In the genomic region with DNA sequence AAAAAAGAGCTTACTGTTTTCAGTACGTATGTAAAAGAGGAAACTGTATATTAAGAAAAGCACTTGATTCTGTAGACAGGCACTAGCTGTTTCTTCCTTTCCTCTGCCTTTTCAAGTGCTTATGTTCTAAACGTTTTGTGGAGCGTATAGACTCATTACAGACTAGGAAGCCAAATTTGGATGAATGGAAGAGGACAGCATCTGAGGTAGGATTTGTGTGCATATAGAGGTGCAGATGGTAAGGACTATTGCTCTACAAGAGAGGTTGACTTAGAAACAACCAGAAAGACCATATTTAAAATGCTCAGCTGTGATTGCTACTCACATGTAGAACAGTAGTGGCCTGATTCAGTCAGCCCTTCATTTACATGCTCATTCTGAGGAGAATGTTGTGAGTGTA, we compare ENCODE assay signal across 8 mouse cellular contexts.
A peak's percentile ranks its signal among the peaks of the same experiment; 100 is the strongest.
DNase-seq lines count a peak whose midpoint lies in the region; ATAC-seq and TF ChIP-seq lines count a peak whose summit lies in the region.
"Had no signal": no experiment of that assay in that cellular context is flagged by ENCODE, and none has a peak within 500 bp of the region (broad histone marks: within the 10 kb centered on the region; RNA-seq: fewer than 3 reads in every experiment).

No protein-coding gene starts in this region.

- peak overlapping the region; percentile 80 for H3K27ac ChIP-seq in kidney, adult 2 months (ENCODE audit: insufficient read depth, low read depth, low read length)
- peak overlapping the region; percentile 86 for H3K27ac ChIP-seq in lung, postnatal 0 days (ENCODE audit: low read length)
- 0 out of 2 replicates have a peak overlapping the region, but pooled peaks have one; percentile 38 for H3K27ac ChIP-seq in intestine, embryonic 14.5 days (ENCODE audit: low read depth)

- TF ChIP-seq CTCF in kidney, adult 2 months (conservative IDR thresholded peaks at IDR 0.05; ENCODE audit: insufficient read depth, insufficient read length, low read depth, low read length), result no peak
- TF ChIP-seq CTCF in lung, postnatal 0 days (IDR thresholded peaks at IDR 0.05), result no peak

- H3K4me1 ChIP-seq in kidney, adult 2 months (ENCODE audit: control insufficient read depth, insufficient read depth, low read length), result 0 out of 2 replicates have a peak, but pooled peaks cover 2% of the 10 kb centered on the region
- H3K4me1 ChIP-seq in lung, postnatal 0 days (ENCODE audit: insufficient read depth, low read depth, low read length), result peaks cover 5% of the 10 kb centered on the region; the same call in 1 of the 2 replicates
- peaks cover 9% of the 10 kb centered on the region for H3K4me1 ChIP-seq in intestine, embryonic 14.5 days (replicated peaks; ENCODE audit: control insufficient read depth, insufficient read depth, low read length)

- WGBS in kidney, adult 2 months, result 64% methylated on average over 3 of the region's 3 CpGs
- 30% methylated on average over 3 of the region's 3 CpGs for WGBS in lung, postnatal 0 days
- 33% methylated on average over 3 of the region's 3 CpGs for WGBS in intestine, embryonic 14.5 days

- H3K4me2 ChIP-seq in lung, postnatal 0 days (replicated peaks; ENCODE audit: low read depth, low read length), result peak overlapping the region; percentile 17; the same call in 1 of the 2 replicates
- peak overlapping the region; percentile 6; the same call in 1 of the 2 replicates for H3K4me2 ChIP-seq in intestine, embryonic 14.5 days (ENCODE audit: low read length)

- H3K9me3 ChIP-seq in lung, postnatal 0 days (ENCODE audit: low read length), result no peaks in the 10 kb centered on the region
- no peaks in the 10 kb centered on the region for H3K9me3 ChIP-seq in intestine, embryonic 14.5 days (ENCODE audit: control insufficient read depth, low read length)

- no peak for TF ChIP-seq EP300 in lung, postnatal 0 days (IDR thresholded peaks at IDR 0.05)

- TF ChIP-seq POLR2A in kidney, adult 2 months (IDR thresholded peaks at IDR 0.05; ENCODE audit: low read depth, low read length), result no peak

- H3K9ac ChIP-seq in lung, postnatal 0 days (replicated peaks; ENCODE audit: low read depth), result no peak overlapping the region
- H3K9ac ChIP-seq in intestine, embryonic 14.5 days (ENCODE audit: low read length), result no peak overlapping the region

- H3K27me3 ChIP-seq in kidney, adult 2 months (replicated peaks; ENCODE audit: control insufficient read depth, insufficient read depth, low read length), result no peaks in the 10 kb centered on the region
- no peaks in the 10 kb centered on the region for H3K27me3 ChIP-seq in lung, postnatal 0 days (replicated peaks; ENCODE audit: insufficient read depth, low read length)
- no peaks in the 10 kb centered on the region for H3K27me3 ChIP-seq in intestine, embryonic 14.5 days (replicated peaks; ENCODE audit: control insufficient read depth, insufficient read depth, low read length)

- no peak for DNase-seq in kidney, adult 2 months
- no peak for DNase-seq in kidney, postnatal 10 days
- no peak for DNase-seq in lung, postnatal 0 days (ENCODE audit: low spot score)
- no peak for DNase-seq in lung, postnatal 4 days
- DNase-seq in intestine, embryonic 14.5 days (ENCODE audit: low spot score), result no peak
- no peak for DNase-seq in urinary bladder, adult 2 months (ENCODE audit: low spot score)
- DNase-seq in thymus, postnatal 25 days, result no peak
- DNase-seq: thymus, postnatal 14 days had no signal

- no peak for ATAC-seq in lung, postnatal 0 days
- no peak for ATAC-seq in intestine, embryonic 14.5 days (replicated peaks; ENCODE audit: low FRiP score, low TSS enrichment, low read depth)

- H3K36me3 ChIP-seq in kidney, adult 2 months (ENCODE audit: control insufficient read depth, insufficient read depth, low read length), result no peaks in the 10 kb centered on the region
- H3K36me3 ChIP-seq in lung, postnatal 0 days (ENCODE audit: insufficient read depth, low read length), result no peaks in the 10 kb centered on the region
- no peaks in the 10 kb centered on the region for H3K36me3 ChIP-seq in intestine, embryonic 14.5 days (ENCODE audit: control insufficient read depth, insufficient read depth, low read length)

- no peak overlapping the region for H3K4me3 ChIP-seq in kidney, adult 2 months (ENCODE audit: insufficient read depth, low read depth, low read length)
- no peak overlapping the region for H3K4me3 ChIP-seq in lung, postnatal 0 days (ENCODE audit: low read depth, low read length)
- no peak overlapping the region for H3K4me3 ChIP-seq in intestine, embryonic 14.5 days (ENCODE audit: low read depth, low read length)
